Mouse (Mus musculus) adrenal gland, postnatal 25 days (tissue): ENCODE measurements around the gene Braf. TPM values are rescaled to one million over a fixed set of nuclear protein-coding genes. Genes with fewer than 3 reads are reported as not detected.

Experiments
- DNase-seq: peaks from one replicate; pipeline ENCODE4 v3.0.0; 2021; ENCODE audit warnings: mixed read lengths
- total RNA-seq: library from RNA; stranded (reverse); gene quantifications from 2 replicates; pipeline ENCODE4 v1.2.3, GENCODE M21; 2021

Braf gene
- total RNA-seq, 1 experiment from 2014 or later, result 43.4 TPM

GRCm38 (mm10) chr6:39555648-39555945, 169.7 kb downstream of the Braf start:
- DNase-seq, result no peak

GRCm38 (mm10) chr6:39554888-39555647, 170.2 kb downstream of the Braf start:
- no peak for DNase-seq

Other genes starting within 250 kb of the Braf start
- 10.8 and 11.9 TPM in 2 replicates for gene Dennd2a, start 167.6 kb downstream of the Braf start, total RNA-seq
- gene Adck2, start 151.6 kb downstream of the Braf start, total RNA-seq, result 20.7 and 31.5 TPM in 2 replicates
- 2.2 TPM in 1 of 2 replicates, not detected in the other for gene Gm42420, start 139.7 kb downstream of the Braf start, total RNA-seq
- gene Ndufb2, start 132.9 kb downstream of the Braf start, total RNA-seq, result 167 and 208 TPM in 2 replicates
- 71.2 and 76.7 TPM in 2 replicates for gene Mrps33, start 85.5 kb upstream of the Braf start, total RNA-seq
- gene Tmem178b, start 147.8 kb upstream of the Braf start, total RNA-seq, result 20.9 and 33.9 TPM in 2 replicates